Mouse (Mus musculus): ENCODE results near the gene Cgref1. TPM values are rescaled to one million over a fixed set of nuclear protein-coding genes. Genes with fewer than 3 reads are reported as not detected.

Gene Cgref1
- 3.7 and 6.7 TPM in 2 replicates for polyA plus RNA-seq (2016; fragmentation: Nextera tagmentation; extraction: Ambion mirVana)

- peak within 1 kb of the TSS; percentile 82 for H3K27ac ChIP-seq
- 6% methylated on average over 44 of the region's 44 CpGs for WGBS
- H3K4me3 ChIP-seq: peak within 1 kb of the TSS; percentile 65
- H3K27me3 ChIP-seq (ENCODE audit: insufficient read depth, poor library complexity, severe bottlenecking): peaks cover 30% of the 10 kb centered on the region
- no peaks in the 10 kb centered on the region for H3K36me3 ChIP-seq
- no peaks in the 10 kb centered on the region for H3K9me3 ChIP-seq
- H3K4me1 ChIP-seq (replicated peaks): peaks cover 22% of the 10 kb centered on the region
- peak; percentile 53 for DNase-seq (ENCODE audit: low spot score)
Observed at GRCm38 (mm10) chr5:30944956-30945781, at the start of gene Cgref1. Gene Cgref1, minus strand, starts transcription at chr5:30945591.

GRCm38 (mm10) chr5:30994074-30994473 is 48.7 kb upstream of the Cgref1 start:
- 73% methylated on average over 3 of the region's 3 CpGs for WGBS
- H3K36me3 ChIP-seq: no peaks in the 10 kb centered on the region
- no peaks in the 10 kb centered on the region for H3K4me1 ChIP-seq (replicated peaks)
- no peaks in the 10 kb centered on the region for H3K9me3 ChIP-seq
- no peak for DNase-seq (ENCODE audit: low spot score)
- no peak overlapping the region for H3K27ac ChIP-seq
- no peaks in the 10 kb centered on the region for H3K27me3 ChIP-seq (ENCODE audit: insufficient read depth, poor library complexity, severe bottlenecking)
- no peak overlapping the region for H3K4me3 ChIP-seq

- WGBS: 69% methylated on average over 5 of the region's 5 CpGs
Observed at GRCm38 (mm10) chr5:30992980-30993676, 47.7 kb upstream of the Cgref1 start.

GRCm38 (mm10) chr5:30982357-30982756 is 37.0 kb upstream of the Cgref1 start:
- Histone ChIP-seq H3K27ac (no peak overlapping the region), H3K36me3 (no peaks in the 10 kb centered on the region), H3K9me3 (no peaks in the 10 kb centered on the region), H3K27me3 (ENCODE audit: insufficient read depth, poor library complexity, severe bottlenecking) (no peaks in the 10 kb centered on the region), H3K4me3 (no peak overlapping the region), H3K4me1 (replicated peaks) (no peaks in the 10 kb centered on the region)
- WGBS: 23% methylated on average over 2 of the region's 2 CpGs
- no peak for DNase-seq (ENCODE audit: low spot score)

More at GRCm38 (mm10) chr5:30992980-30993676, 47.7 kb upstream of the Cgref1 start:
- no peak overlapping the region for H3K4me3 ChIP-seq
- no peak for DNase-seq (ENCODE audit: low spot score)
- H3K9me3 ChIP-seq: no peaks in the 10 kb centered on the region
- no peaks in the 10 kb centered on the region for H3K27me3 ChIP-seq (ENCODE audit: insufficient read depth, poor library complexity, severe bottlenecking)
- no peaks in the 10 kb centered on the region for H3K4me1 ChIP-seq (replicated peaks)
- no peak overlapping the region for H3K27ac ChIP-seq
- no peaks in the 10 kb centered on the region for H3K36me3 ChIP-seq

GRCm38 (mm10) chr5:30974870-30975656 is 29.7 kb upstream of the Cgref1 start:
- Histone ChIP-seq H3K36me3 (no peaks in the 10 kb centered on the region), H3K4me1 (replicated peaks) (peaks cover 8% of the 10 kb centered on the region; the same call in 1 of the 2 replicates), H3K27ac (no peak overlapping the region), H3K9me3 (no peaks in the 10 kb centered on the region), H3K27me3 (ENCODE audit: insufficient read depth, poor library complexity, severe bottlenecking) (peaks cover 3% of the 10 kb centered on the region; the same call in 1 of the 2 replicates), H3K4me3 (no peak overlapping the region)
- 80% methylated on average over 9 of the region's 9 CpGs for WGBS
- no peak for DNase-seq (ENCODE audit: low spot score)

GRCm38 (mm10) chr5:30969440-30969839 is 24.0 kb upstream of the Cgref1 start:
- Histone ChIP-seq H3K36me3 (no peaks in the 10 kb centered on the region), H3K4me1 (replicated peaks) (peaks cover 8% of the 10 kb centered on the region; the same call in 1 of the 2 replicates), H3K9me3 (no peaks in the 10 kb centered on the region), H3K27me3 (ENCODE audit: insufficient read depth, poor library complexity, severe bottlenecking) (peaks cover 24% of the 10 kb centered on the region; the same call in 1 of the 2 replicates), H3K4me3 (no peak overlapping the region), H3K27ac (no peak overlapping the region)
- DNase-seq (ENCODE audit: low spot score): no peak
- WGBS: 74% methylated on average over 2 of the region's 2 CpGs

- DNase-seq (ENCODE audit: low spot score): no peak
- WGBS: 82% methylated on average over 8 of the region's 8 CpGs
- no peak within 1 kb of the TSS for H3K4me3 ChIP-seq
- no peaks in the 10 kb centered on the region for H3K4me1 ChIP-seq (replicated peaks)
- H3K27ac ChIP-seq: no peak within 1 kb of the TSS
- H3K9me3 ChIP-seq: 0 out of 2 replicates have a peak, but pooled peaks cover 2% of the 10 kb centered on the region
- no peaks in the 10 kb centered on the region for H3K36me3 ChIP-seq
- peaks cover 24% of the 10 kb centered on the region; the same call in 1 of the 2 replicates for H3K27me3 ChIP-seq (ENCODE audit: insufficient read depth, poor library complexity, severe bottlenecking)
Observed at GRCm38 (mm10) chr5:30968416-30968815, 23.0 kb upstream of the Cgref1 start, which contains the start of gene Tcf23. Gene Tcf23, plus strand, starts transcription at chr5:30968662.

GRCm38 (mm10) chr5:30966189-30966588 is 20.8 kb upstream of the Cgref1 start:
- Histone ChIP-seq H3K27ac (no peak overlapping the region), H3K4me1 (replicated peaks) (no peaks in the 10 kb centered on the region), H3K27me3 (ENCODE audit: insufficient read depth, poor library complexity, severe bottlenecking) (peaks cover 30% of the 10 kb centered on the region; the same call in 1 of the 2 replicates), H3K9me3 (0 out of 2 replicates have a peak, but pooled peaks cover 3% of the 10 kb centered on the region), H3K36me3 (no peaks in the 10 kb centered on the region), H3K4me3 (no peak overlapping the region)
- no peak for DNase-seq (ENCODE audit: low spot score)
- 88% methylated on average over 4 of the region's 4 CpGs for WGBS

GRCm38 (mm10) chr5:30963916-30964315 is 18.5 kb upstream of the Cgref1 start:
- H3K9me3 ChIP-seq: 0 out of 2 replicates have a peak, but pooled peaks cover 3% of the 10 kb centered on the region
- H3K27me3 ChIP-seq (ENCODE audit: insufficient read depth, poor library complexity, severe bottlenecking): peaks cover 23% of the 10 kb centered on the region; the same call in 1 of the 2 replicates
- no peak for DNase-seq (ENCODE audit: low spot score)
- WGBS: 55% methylated on average over 3 of the region's 3 CpGs
- H3K4me1 ChIP-seq (replicated peaks): peaks cover 9% of the 10 kb centered on the region
- H3K27ac ChIP-seq: no peak overlapping the region
- H3K36me3 ChIP-seq: peaks cover under 1% of the 10 kb centered on the region
- no peak overlapping the region for H3K4me3 ChIP-seq

GRCm38 (mm10) chr5:30961545-30962505 is 16.4 kb upstream of the Cgref1 start:
- Histone ChIP-seq H3K27me3 (ENCODE audit: insufficient read depth, poor library complexity, severe bottlenecking) (peaks cover 13% of the 10 kb centered on the region; the same call in 1 of the 2 replicates), H3K4me1 (replicated peaks) (peaks cover 26% of the 10 kb centered on the region), H3K36me3 (peaks cover 18% of the 10 kb centered on the region), H3K9me3 (0 out of 2 replicates have a peak, but pooled peaks cover 3% of the 10 kb centered on the region), H3K27ac (no peak overlapping the region), H3K4me3 (no peak overlapping the region)
- no peak for DNase-seq (ENCODE audit: low spot score)
- WGBS: 77% methylated on average over 10 of the region's 10 CpGs

GRCm38 (mm10) chr5:30960814-30961213 is 15.4 kb upstream of the Cgref1 start:
- peaks cover 26% of the 10 kb centered on the region for H3K4me1 ChIP-seq (replicated peaks)
- WGBS: 91% methylated on average over 2 of the region's 2 CpGs
- DNase-seq (ENCODE audit: low spot score): no peak
- H3K27me3 ChIP-seq (ENCODE audit: insufficient read depth, poor library complexity, severe bottlenecking): peaks cover 10% of the 10 kb centered on the region; the same call in 1 of the 2 replicates
- H3K27ac ChIP-seq: peak overlapping the region; percentile 91
- H3K9me3 ChIP-seq: 0 out of 2 replicates have a peak, but pooled peaks cover 3% of the 10 kb centered on the region
- peaks cover 22% of the 10 kb centered on the region for H3K36me3 ChIP-seq
- peak overlapping the region; percentile 91 for H3K4me3 ChIP-seq

All from hindbrain, embryonic 10.5 days (tissue).